Mouse (Mus musculus) intestine, embryonic 16.5 days (tissue): ENCODE results near the gene Mxi1. TPM values are rescaled to one million over a fixed set of nuclear protein-coding genes. Genes with fewer than 3 reads are reported as not detected.

ENCODE experiments used
- ATAC-seq: fragments of 200-750 bp; cut with Nextera tagmentation; 2 replicates; pipeline ENCODE4 v1.8.0; 2017; ENCODE audit warnings: moderate TSS enrichment, moderate library complexity
- H3K27ac ChIP-seq: fragments of 300-500 bp; sonication (generic); 2 replicates; pipeline ENCODE4 v1.5.1; 2014; ENCODE audit warnings: mild to moderate bottlenecking, low read length
- H3K27me3 ChIP-seq: fragments of 300-500 bp; sonication (generic); replicated peaks from 2 replicates; pipeline ENCODE4 v1.6.1; 2014; ENCODE audit warnings: low read length, control low read depth, mixed read lengths; ENCODE audit not compliant: control insufficient read depth, insufficient read depth
- H3K36me3 ChIP-seq: fragments of 300-500 bp; sonication (generic); 2 replicates; pipeline ENCODE4 v1.6.1; 2014; ENCODE audit warnings: low read length, control low read depth; ENCODE audit not compliant: control insufficient read depth, insufficient read depth
- H3K4me1 ChIP-seq: fragments of 300-500 bp; sonication (generic); 2 replicates; pipeline ENCODE4 v1.6.1; 2014; ENCODE audit warnings: low read length, control low read depth, mixed read lengths; ENCODE audit not compliant: control insufficient read depth, insufficient read depth
- H3K4me2 ChIP-seq: fragments of 300-500 bp; sonication (generic); 2 replicates; pipeline ENCODE4 v1.6.1; 2014; ENCODE audit warnings: low read depth, low read length, control low read depth
- H3K4me3 ChIP-seq: fragments of 300-500 bp; sonication (generic); 2 replicates; pipeline ENCODE4 v1.5.1; 2014; ENCODE audit warnings: mild to moderate bottlenecking, low read length
- H3K9ac ChIP-seq: fragments of 300-500 bp; sonication (generic); 2 replicates; pipeline ENCODE4 v1.6.1; 2014; ENCODE audit warnings: low read depth, low read length
- H3K9me3 ChIP-seq: fragments of 300-500 bp; sonication (generic); 2 replicates; pipeline ENCODE4 v1.6.1; 2016; ENCODE audit warnings: low read length, control low read depth; ENCODE audit not compliant: control insufficient read depth
- WGBS: fragments of 180-500 bp; shearing (Covaris S2); extraction: QIAGEN DNeasy Blood & Tissue Kit; methylation state at CpG from one replicate; pipeline ENCODE4 v1.1.7; 2014; 5-methylcytosine and 5-hydroxymethylcytosine counted together
- polyA plus RNA-seq: library from polyadenylated mRNA; unstranded; fragments of >200 nt; fragmentation: Nextera tagmentation; extraction: Ambion mirVana; gene quantifications from 2 replicates; pipeline ENCODE4 v1.2.1, GENCODE M21; 2015

The Mxi1 gene
- 10.3 and 12.9 TPM in 2 replicates for polyA plus RNA-seq

GRCm38 (mm10) chr19:53310348-53310747, at the start of gene Mxi1:
Gene Mxi1 (plus strand): TSS chr19:53310518.
- peaks cover 11% of the 10 kb centered on the region for H3K4me1 ChIP-seq
- no peaks in the 10 kb centered on the region for H3K9me3 ChIP-seq
- ATAC-seq: peak; percentile 56
- 0% methylated on average over 38 of the region's 38 CpGs for WGBS
- H3K36me3 ChIP-seq: no peaks in the 10 kb centered on the region
- peak within 1 kb of the TSS; percentile 97 for H3K27ac ChIP-seq
- H3K4me2 ChIP-seq: peak within 1 kb of the TSS; percentile 95
- peak within 1 kb of the TSS; percentile 93 for H3K4me3 ChIP-seq
- H3K9ac ChIP-seq: peak within 1 kb of the TSS; percentile 96
- no peaks in the 10 kb centered on the region for H3K27me3 ChIP-seq

DNA sequence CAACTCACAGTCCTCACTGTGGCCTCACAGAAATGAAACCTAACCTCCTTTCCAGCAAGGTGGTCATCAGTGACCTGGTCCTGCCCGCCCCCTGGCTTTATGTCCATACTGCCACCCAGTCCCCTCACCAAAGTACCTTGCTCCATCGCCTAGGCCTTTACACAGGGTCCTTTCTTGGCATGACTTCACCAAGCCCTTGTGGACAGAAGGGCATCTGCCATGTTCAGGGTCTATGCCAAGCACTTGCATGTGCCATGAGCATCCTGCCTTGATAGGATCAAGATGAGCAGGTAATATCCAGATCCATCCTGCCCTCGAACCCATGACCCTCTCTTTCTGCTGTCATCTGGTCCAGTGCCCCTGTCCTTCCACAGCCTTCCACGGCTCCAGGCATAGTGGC, 49.5 kb upstream of the Mxi1 start:
- Histone ChIP-seq H3K27ac (no peak overlapping the region), H3K9me3 (no peaks in the 10 kb centered on the region), H3K4me3 (no peak overlapping the region), H3K4me2 (no peak overlapping the region), H3K4me1 (peaks cover 13% of the 10 kb centered on the region), H3K27me3 (no peaks in the 10 kb centered on the region), H3K9ac (no peak overlapping the region), H3K36me3 (no peaks in the 10 kb centered on the region)
- no peak for ATAC-seq
- 87% methylated on average over 4 of the region's 4 CpGs for WGBS

DNA sequence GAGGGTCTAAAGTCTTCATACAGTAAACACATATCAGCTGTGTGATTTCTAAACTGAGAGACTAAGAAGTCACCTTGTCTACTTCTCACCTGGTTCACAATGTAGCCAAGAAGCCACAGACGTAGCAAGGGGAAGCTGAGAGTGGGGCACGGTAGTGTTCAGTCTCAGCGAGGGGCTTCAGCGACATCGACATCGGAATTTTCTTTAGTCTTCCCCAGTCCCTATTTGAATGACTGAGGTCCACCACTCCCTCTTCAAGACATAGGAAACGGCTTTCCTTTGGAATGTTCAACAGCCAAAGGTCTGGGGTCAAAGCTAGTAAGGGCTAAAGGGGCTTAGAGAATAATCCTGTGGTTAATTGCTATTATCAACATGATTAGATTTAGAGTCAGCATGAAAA, 48.3 kb upstream of the Mxi1 start:
- no peak overlapping the region for H3K4me2 ChIP-seq
- no peaks in the 10 kb centered on the region for H3K9me3 ChIP-seq
- no peaks in the 10 kb centered on the region for H3K36me3 ChIP-seq
- no peaks in the 10 kb centered on the region for H3K27me3 ChIP-seq
- H3K9ac ChIP-seq: no peak overlapping the region
- WGBS: 81% methylated on average over 7 of the region's 7 CpGs
- peaks cover 13% of the 10 kb centered on the region for H3K4me1 ChIP-seq
- H3K4me3 ChIP-seq: no peak overlapping the region
- no peak for ATAC-seq
- no peak overlapping the region for H3K27ac ChIP-seq

DNA sequence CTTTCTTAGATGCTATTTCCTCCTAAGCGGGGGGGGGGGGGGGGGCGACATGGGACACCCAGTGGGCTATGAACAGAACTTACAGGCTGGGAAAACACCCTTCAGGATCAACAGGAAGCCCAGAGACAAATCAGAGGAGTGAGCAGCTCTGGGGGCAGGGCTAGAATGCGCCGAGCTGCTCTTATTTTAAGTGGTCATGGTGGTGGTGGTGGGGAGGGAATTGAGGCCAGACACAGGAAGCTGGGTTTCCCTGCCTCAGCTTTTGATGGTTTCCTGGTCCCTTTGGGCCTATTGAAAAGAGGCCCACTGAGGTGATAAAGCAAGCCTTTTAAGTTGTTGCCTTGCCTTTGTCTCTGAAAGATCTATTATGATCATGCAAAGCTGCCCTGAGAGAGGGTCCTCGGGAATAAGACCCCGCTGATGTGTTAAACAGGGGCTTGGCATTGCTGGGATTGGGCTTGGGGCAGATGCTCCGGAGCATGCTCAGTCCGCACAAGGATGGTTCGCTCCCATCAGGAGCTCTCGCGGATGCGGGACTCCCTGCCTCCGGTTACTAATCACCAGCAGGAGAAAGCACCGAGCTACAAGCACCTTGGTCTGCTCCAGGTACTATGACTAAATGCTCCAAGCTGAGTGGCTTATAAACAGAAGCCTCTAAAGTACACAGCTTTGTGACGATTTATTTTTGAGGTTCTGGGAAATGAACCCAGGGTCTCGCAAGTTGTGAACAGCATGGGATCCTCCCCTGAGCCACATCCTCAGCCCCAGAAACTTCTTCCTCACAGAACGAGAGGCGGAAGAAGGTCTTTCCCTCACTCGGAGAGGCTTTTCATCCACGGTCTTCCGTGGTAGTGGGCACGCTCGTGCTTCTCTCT, 46.2 kb upstream of the Mxi1 start:
- no peak overlapping the region for H3K4me2 ChIP-seq
- no peaks in the 10 kb centered on the region for H3K9me3 ChIP-seq
- no peak overlapping the region for H3K4me3 ChIP-seq
- WGBS: 33% methylated on average over 22 of the region's 23 CpGs
- no peaks in the 10 kb centered on the region for H3K27me3 ChIP-seq
- no peak for ATAC-seq
- no peaks in the 10 kb centered on the region for H3K36me3 ChIP-seq
- H3K27ac ChIP-seq: no peak overlapping the region
- H3K9ac ChIP-seq: no peak overlapping the region
- peaks cover 10% of the 10 kb centered on the region for H3K4me1 ChIP-seq

GRCm38 (mm10) chr19:53264821-53265727, 45.2 kb upstream of the Mxi1 start:
- H3K9ac ChIP-seq: no peak overlapping the region
- WGBS: 53% methylated on average over 12 of the region's 12 CpGs

GRCm38 (mm10) chr19:53267305-53267704, 43.0 kb upstream of the Mxi1 start:
- WGBS: 85% methylated on average over 9 of the region's 9 CpGs
- Histone ChIP-seq H3K9ac (no peak overlapping the region), H3K27ac (no peak overlapping the region), H3K9me3 (no peaks in the 10 kb centered on the region), H3K4me2 (no peak overlapping the region), H3K36me3 (no peaks in the 10 kb centered on the region), H3K27me3 (no peaks in the 10 kb centered on the region), H3K4me3 (no peak overlapping the region), H3K4me1 (0 out of 2 replicates have a peak, but pooled peaks cover 3% of the 10 kb centered on the region)
- no peak for ATAC-seq

More at GRCm38 (mm10) chr19:53264821-53265727, 45.2 kb upstream of the Mxi1 start:
- no peak overlapping the region for H3K4me3 ChIP-seq
- ATAC-seq: no peak
- H3K4me1 ChIP-seq: 0 out of 2 replicates have a peak, but pooled peaks cover 3% of the 10 kb centered on the region
- no peak overlapping the region for H3K4me2 ChIP-seq
- H3K27ac ChIP-seq: no peak overlapping the region
- H3K27me3 ChIP-seq: no peaks in the 10 kb centered on the region
- H3K36me3 ChIP-seq: no peaks in the 10 kb centered on the region
- H3K9me3 ChIP-seq: no peaks in the 10 kb centered on the region

- no peaks in the 10 kb centered on the region for H3K36me3 ChIP-seq
- ATAC-seq: no peak
- no peak overlapping the region for H3K9ac ChIP-seq
- no peak overlapping the region for H3K4me2 ChIP-seq
- peaks cover 9% of the 10 kb centered on the region for H3K4me1 ChIP-seq
- 80% methylated on average over 17 of the region's 17 CpGs for WGBS
- no peak overlapping the region for H3K27ac ChIP-seq
- H3K27me3 ChIP-seq: no peaks in the 10 kb centered on the region
- H3K9me3 ChIP-seq: no peaks in the 10 kb centered on the region
- H3K4me3 ChIP-seq: no peak overlapping the region
Measured at GRCm38 (mm10) chr19:53273055-53273722, 37.1 kb upstream of the Mxi1 start.

DNA sequence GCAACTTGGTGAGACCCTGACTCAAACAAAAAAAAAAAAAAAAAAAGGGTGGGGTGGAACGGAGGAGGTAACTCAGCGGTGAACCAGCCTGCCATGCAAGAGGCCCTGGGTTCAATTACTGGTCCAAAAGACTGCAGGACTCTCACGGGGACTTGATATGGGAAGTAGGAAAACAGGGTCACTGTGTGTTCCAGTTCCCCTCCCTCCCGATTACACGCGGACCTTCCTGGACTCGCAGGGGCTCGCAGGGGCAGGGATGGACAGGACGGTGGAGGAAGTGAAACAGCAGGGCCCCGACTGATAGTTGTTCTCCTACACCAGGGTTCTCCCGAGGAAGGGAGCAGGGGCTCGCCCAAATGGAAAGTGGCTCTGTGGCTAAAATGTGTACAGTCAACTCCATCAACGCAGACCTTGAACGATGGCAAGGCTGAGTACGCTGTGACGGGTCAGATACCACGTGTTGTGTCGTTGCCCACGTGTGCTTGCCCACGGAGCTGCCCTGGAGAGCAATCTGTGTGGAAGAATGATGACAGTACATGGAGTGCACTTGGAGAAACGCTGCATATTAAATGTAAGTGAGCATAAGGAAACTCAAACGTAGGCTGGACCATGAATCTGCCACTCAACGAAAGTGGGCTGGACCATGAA, 36.4 kb upstream of the Mxi1 start:
- no peaks in the 10 kb centered on the region for H3K27me3 ChIP-seq
- no peaks in the 10 kb centered on the region for H3K36me3 ChIP-seq
- no peak overlapping the region for H3K4me3 ChIP-seq
- no peaks in the 10 kb centered on the region for H3K9me3 ChIP-seq
- H3K9ac ChIP-seq: no peak overlapping the region
- no peak for ATAC-seq
- H3K4me1 ChIP-seq: peaks cover 9% of the 10 kb centered on the region
- WGBS: 85% methylated on average over 23 of the region's 23 CpGs
- no peak overlapping the region for H3K4me2 ChIP-seq
- no peak overlapping the region for H3K27ac ChIP-seq
